10 mouse cellular contexts compared by ENCODE assay signal in genomic region chr13:23730479-23730878, GRCm38 (mm10). TPM values are rescaled to one million over a fixed set of nuclear protein-coding genes. Genes with fewer than 3 reads are reported as not detected.
DNase-seq lines count a peak whose midpoint lies in the region; ATAC-seq and TF ChIP-seq lines count a peak whose summit lies in the region.
"Had no signal": no experiment of that assay in that cellular context is flagged by ENCODE, and none has a peak within 500 bp of the region (broad histone marks: within the 10 kb centered on the region; RNA-seq: fewer than 3 reads in every experiment).

No protein-coding gene starts in this region.

- no peak overlapping the region for H3K4me2 ChIP-seq in liver, embryonic 16.5 days (ENCODE audit: low read depth, low read length)
- no peak overlapping the region for H3K4me2 ChIP-seq in hindbrain, postnatal 0 days (ENCODE audit: low read depth, low read length)
- H3K4me2 ChIP-seq: embryonic facial prominence, embryonic 13.5 days; heart, embryonic 15.5 days had no signal

- H3K27me3 ChIP-seq in liver, embryonic 16.5 days (ENCODE audit: control insufficient read depth, insufficient read depth, low read depth, low read length): no peaks in the 10 kb centered on the region
- H3K27me3 ChIP-seq in hindbrain, postnatal 0 days (ENCODE audit: insufficient read depth, low read length): no peaks in the 10 kb centered on the region
- H3K27me3 ChIP-seq: embryonic facial prominence, embryonic 13.5 days; heart, embryonic 15.5 days had no signal

- H3K4me3 ChIP-seq in liver, embryonic 16.5 days (ENCODE audit: low read depth, low read length): no peak overlapping the region
- H3K4me3 ChIP-seq in hindbrain, postnatal 0 days (ENCODE audit: low read length): no peak overlapping the region
- H3K4me3 ChIP-seq: embryonic facial prominence, embryonic 13.5 days; heart, embryonic 15.5 days had no signal

- 46% methylated on average over 8 of the region's 8 CpGs for WGBS in liver, embryonic 16.5 days (ENCODE audit: insufficient replicate concordance)
- 49% methylated on average over 8 of the region's 8 CpGs for WGBS in hindbrain, postnatal 0 days

- TF ChIP-seq CTCF in hindbrain, postnatal 0 days (IDR thresholded peaks at IDR 0.05; ENCODE audit: low read depth): no peak

- no peak overlapping the region for H3K27ac ChIP-seq in liver, embryonic 16.5 days (ENCODE audit: low read length)
- no peak overlapping the region for H3K27ac ChIP-seq in hindbrain, postnatal 0 days
- H3K27ac ChIP-seq: embryonic facial prominence, embryonic 13.5 days; heart, embryonic 15.5 days had no signal

- peaks cover 19% of the 10 kb centered on the region for H3K4me1 ChIP-seq in liver, embryonic 16.5 days (ENCODE audit: control insufficient read depth, low read depth, low read length)
- H3K4me1 ChIP-seq in hindbrain, postnatal 0 days (ENCODE audit: insufficient read depth, low read length): no peaks in the 10 kb centered on the region
- H3K4me1 ChIP-seq: embryonic facial prominence, embryonic 13.5 days had no signal

- no peak overlapping the region for H3K9ac ChIP-seq in liver, embryonic 16.5 days (ENCODE audit: low read depth, low read length)
- H3K9ac ChIP-seq in hindbrain, postnatal 0 days (replicated peaks; ENCODE audit: low read length): no peak overlapping the region
- H3K9ac ChIP-seq: embryonic facial prominence, embryonic 13.5 days; heart, embryonic 15.5 days had no signal

- H3K9me3 ChIP-seq in liver, embryonic 16.5 days (replicated peaks; ENCODE audit: control insufficient read depth, low read length): no peaks in the 10 kb centered on the region
- no peaks in the 10 kb centered on the region for H3K9me3 ChIP-seq in hindbrain, postnatal 0 days (ENCODE audit: low read length)
- H3K9me3 ChIP-seq: embryonic facial prominence, embryonic 13.5 days; heart, embryonic 15.5 days had no signal

- peak; percentile 84 for ATAC-seq in liver, embryonic 16.5 days (ENCODE audit: low read depth)
- no peak for ATAC-seq in hindbrain, postnatal 0 days

- peak; percentile 21 for DNase-seq in embryo, embryonic 10 days (ENCODE audit: low spot score)
- DNase-seq in embryo, embryonic 11 days: no peak
- peak; percentile 76 for DNase-seq in adipocyte (ENCODE audit: low spot score)
- DNase-seq in kidney, adult 11 months: peak; percentile 81
- DNase-seq in hindbrain, postnatal 0 days (ENCODE audit: low spot score): no peak
- DNase-seq in frontal cortex, postnatal 14 days (ENCODE audit: low spot score in 2 of 2): no peak
- DNase-seq in thymus, postnatal 36 days: no peak

- H3K36me3 ChIP-seq in liver, embryonic 16.5 days (ENCODE audit: control insufficient read depth, insufficient read depth): no peaks in the 10 kb centered on the region
- H3K36me3 ChIP-seq in hindbrain, postnatal 0 days (ENCODE audit: insufficient read depth, low read length): no peaks in the 10 kb centered on the region
- H3K36me3 ChIP-seq: embryonic facial prominence, embryonic 13.5 days; heart, embryonic 15.5 days had no signal

RNA-seq across cellular contexts. Expression of gene Hist1h1c, which starts 8.1 kb away (rescaled TPM):
- polyA plus RNA-seq in liver, embryonic 16.5 days (2015; fragmentation: Nextera tagmentation; extraction: Ambion mirVana): 99.6 and 112 TPM in 2 replicates
- total RNA-seq in hindbrain, postnatal 0 days (2014; rRNA removed): 508 and 626 TPM in 2 replicates
- polyA plus RNA-seq in hindbrain, postnatal 0 days (2015; fragmentation: Nextera tagmentation; extraction: Ambion mirVana): 31.4 and 35.4 TPM in 2 replicates

RNA-seq across cellular contexts. Expression of gene Hist1h3c, which starts 14.9 kb away (rescaled TPM):
- 4.4 and 7.4 TPM in 2 replicates for polyA plus RNA-seq in liver, embryonic 16.5 days (2015; fragmentation: Nextera tagmentation; extraction: Ambion mirVana)
- 1,362 and 1,480 TPM in 2 replicates for total RNA-seq in hindbrain, postnatal 0 days (2014; rRNA removed)
- polyA plus RNA-seq in hindbrain, postnatal 0 days (2015; fragmentation: Nextera tagmentation; extraction: Ambion mirVana): 1.6 and 2.1 TPM in 2 replicates

RNA-seq across cellular contexts. Expression of gene Hist1h2bb, which starts 16.1 kb away (rescaled TPM):
- 3.2 and 6.3 TPM in 2 replicates for polyA plus RNA-seq in liver, embryonic 16.5 days (2015; fragmentation: Nextera tagmentation; extraction: Ambion mirVana)
- total RNA-seq in hindbrain, postnatal 0 days (2014; rRNA removed): 1,454 and 1,759 TPM in 2 replicates
- 0.49 and 0.55 TPM in 2 replicates for polyA plus RNA-seq in hindbrain, postnatal 0 days (2015; fragmentation: Nextera tagmentation; extraction: Ambion mirVana)

RNA-seq across cellular contexts. Expression of gene Hfe, which starts 19.8 kb away (rescaled TPM):
- polyA plus RNA-seq in liver, embryonic 16.5 days (2015; fragmentation: Nextera tagmentation; extraction: Ambion mirVana): 16.0 and 16.3 TPM in 2 replicates
- total RNA-seq in hindbrain, postnatal 0 days (2014; rRNA removed): 3.2 and 11.1 TPM in 2 replicates
- 7.9 and 8.6 TPM in 2 replicates for polyA plus RNA-seq in hindbrain, postnatal 0 days (2015; fragmentation: Nextera tagmentation; extraction: Ambion mirVana)

RNA-seq across cellular contexts. Expression of gene Hist1h2ab, which starts 20.4 kb away (rescaled TPM):
- polyA plus RNA-seq in liver, embryonic 16.5 days (2015; fragmentation: Nextera tagmentation; extraction: Ambion mirVana): 49.0 and 58.5 TPM in 2 replicates
- 349 and 438 TPM in 2 replicates for total RNA-seq in hindbrain, postnatal 0 days (2014; rRNA removed)
- 7.4 and 10.4 TPM in 2 replicates for polyA plus RNA-seq in hindbrain, postnatal 0 days (2015; fragmentation: Nextera tagmentation; extraction: Ambion mirVana)

Comparison
In these comparisons a context has a peak if more than half of its experiments do, and no peak if none do; other contexts are left out.
1. DNase-seq: peak in embryo, embryonic 10 days (single experiment), adipocyte (single experiment) and kidney, adult 11 months (single experiment); none in embryo, embryonic 11 days (single experiment), hindbrain, postnatal 0 days (single experiment), frontal cortex, postnatal 14 days (0 of 2) and thymus, postnatal 36 days (0 of 2).